Mouse (Mus musculus) right cerebral cortex, postnatal 36 days (tissue): ENCODE results near the gene Usp48.

ENCODE experiments used
- DNase-seq, 2 experiments: peaks; one replicate each; pipeline ENCODE4 v3.0.0; 2022; ENCODE audit warnings: low spot score in 2 of 2, mixed read lengths in 1 of 2

Usp48 gene

DNA sequence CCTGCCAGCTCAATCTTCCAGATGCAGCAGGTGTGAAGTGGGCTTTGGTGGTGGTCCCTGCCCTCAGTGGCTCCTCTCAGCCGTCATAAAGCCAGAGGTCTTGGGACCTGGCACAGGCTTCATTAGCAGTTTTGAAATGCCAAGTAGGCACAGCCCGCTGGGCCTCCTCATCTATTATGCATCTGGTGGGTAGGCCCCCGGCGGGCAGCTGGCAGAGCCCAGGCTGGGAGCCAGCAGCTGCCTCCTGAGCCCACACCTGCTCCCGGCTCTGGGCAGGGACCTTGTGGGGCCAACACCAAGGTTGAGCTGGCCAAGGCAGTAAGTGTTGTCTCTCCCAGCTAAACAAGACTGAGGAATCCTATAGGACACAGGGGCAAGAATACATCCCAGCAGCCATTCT, 92.7 kb downstream of the Usp48 start:
- DNase-seq: no peak

DNA sequence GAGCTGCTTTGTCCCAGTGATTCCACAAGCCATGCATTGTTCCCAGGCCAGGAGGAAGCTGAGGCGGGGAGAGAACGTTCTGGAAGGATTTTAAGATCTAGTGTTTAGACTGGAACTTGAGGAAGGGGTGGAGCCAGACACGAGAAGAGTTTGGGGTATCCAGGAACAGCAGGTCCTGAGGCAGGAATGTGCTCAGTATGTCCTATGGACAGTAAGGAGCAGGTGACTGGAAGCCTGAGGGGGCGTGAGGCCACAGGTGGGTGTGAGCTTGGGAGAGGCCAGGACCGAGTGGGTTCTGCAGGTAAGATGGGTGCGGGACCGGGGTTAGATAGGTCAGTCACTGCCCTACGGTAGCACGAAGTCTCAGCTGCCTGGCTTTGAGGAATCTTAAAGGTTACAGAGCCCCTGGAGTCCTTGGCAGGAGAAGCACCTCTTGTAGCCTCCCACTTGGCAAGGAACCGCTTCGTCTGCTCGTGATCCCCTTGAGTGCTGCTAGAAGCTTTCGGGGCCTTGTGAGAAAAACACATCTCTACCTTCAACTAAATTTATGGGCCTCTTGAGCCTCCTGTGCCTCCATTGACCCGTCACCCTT, 93.8 kb downstream of the Usp48 start:
- DNase-seq: no peak

DNA sequence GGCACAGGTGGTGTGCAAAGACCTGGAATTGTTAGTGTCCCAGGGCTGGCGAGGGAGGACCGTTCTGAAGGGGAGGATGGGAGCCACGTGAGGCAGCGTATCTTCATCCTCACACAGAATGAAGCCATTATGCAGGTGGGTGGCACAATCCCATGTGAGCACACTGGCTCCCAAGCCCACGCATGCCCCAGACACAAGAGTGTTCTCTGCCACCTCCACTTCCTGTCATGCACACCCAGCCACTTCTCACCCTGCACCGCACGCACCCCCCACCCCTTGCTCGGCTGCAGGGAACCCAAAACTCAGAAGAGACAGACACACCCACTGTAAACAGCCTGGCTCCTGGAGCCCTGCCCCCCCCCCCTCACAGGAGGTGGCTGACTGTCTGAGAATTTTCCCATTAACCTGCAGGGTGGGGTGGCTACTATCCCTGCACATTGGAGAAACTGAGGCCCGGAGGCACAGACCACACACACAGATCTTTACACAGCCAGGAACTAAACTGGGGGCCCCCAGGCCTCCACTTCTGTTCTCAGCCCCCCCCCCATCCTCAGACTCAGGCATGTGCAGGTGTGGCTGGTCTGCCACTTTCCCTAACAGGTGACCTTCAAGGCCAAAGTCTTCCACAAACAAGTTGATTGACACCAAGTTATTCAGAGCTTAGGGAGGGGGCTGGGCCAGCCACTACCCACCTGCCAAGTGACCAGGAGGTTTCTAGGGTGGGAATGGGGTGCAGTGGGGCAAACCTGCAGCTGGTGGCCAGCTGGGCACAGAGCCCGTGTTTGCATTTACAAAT, 98.8 kb downstream of the Usp48 start:
- DNase-seq: peak; percentile 73 to 84

DNA sequence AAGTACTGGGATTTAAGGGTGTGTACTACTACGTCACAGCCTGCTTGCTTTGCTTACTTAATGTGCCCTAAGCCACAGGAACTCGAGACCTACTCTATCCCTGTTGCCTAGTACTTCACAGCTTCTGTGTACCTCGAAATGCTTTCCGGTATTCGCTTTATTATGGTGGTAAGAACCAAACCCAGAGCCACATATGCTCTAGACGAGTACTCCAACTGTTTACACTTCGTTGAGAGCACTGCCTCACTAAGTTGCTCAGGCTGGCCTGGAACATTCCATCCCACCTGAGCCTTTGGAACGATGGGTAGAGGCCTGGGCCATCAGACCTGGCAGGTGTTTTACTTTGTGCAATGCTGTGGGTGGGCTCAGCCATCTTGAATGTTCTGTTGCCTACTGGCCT, 101.7 kb downstream of the Usp48 start:
- DNase-seq: no peak

DNA sequence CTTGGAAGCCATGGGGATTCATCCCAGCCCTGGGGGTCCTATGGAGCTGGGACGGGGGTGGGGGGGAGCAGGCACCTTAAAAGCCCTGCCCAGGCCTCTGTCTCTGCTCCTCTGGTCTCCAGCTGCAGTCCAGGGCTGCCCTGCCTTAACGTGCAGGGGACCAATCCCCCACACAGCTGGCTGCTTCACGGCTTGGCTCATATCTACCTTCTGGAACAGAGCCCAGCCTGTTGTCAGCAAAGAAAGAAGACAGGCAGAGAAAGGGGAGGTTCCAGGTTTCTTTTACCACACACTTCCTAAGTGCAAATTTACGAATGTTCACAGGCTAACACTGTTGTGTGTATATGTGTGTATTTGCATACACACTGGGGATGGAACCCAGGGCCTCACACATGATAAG, 102.3 kb downstream of the Usp48 start:
- no peak for DNase-seq

DNA sequence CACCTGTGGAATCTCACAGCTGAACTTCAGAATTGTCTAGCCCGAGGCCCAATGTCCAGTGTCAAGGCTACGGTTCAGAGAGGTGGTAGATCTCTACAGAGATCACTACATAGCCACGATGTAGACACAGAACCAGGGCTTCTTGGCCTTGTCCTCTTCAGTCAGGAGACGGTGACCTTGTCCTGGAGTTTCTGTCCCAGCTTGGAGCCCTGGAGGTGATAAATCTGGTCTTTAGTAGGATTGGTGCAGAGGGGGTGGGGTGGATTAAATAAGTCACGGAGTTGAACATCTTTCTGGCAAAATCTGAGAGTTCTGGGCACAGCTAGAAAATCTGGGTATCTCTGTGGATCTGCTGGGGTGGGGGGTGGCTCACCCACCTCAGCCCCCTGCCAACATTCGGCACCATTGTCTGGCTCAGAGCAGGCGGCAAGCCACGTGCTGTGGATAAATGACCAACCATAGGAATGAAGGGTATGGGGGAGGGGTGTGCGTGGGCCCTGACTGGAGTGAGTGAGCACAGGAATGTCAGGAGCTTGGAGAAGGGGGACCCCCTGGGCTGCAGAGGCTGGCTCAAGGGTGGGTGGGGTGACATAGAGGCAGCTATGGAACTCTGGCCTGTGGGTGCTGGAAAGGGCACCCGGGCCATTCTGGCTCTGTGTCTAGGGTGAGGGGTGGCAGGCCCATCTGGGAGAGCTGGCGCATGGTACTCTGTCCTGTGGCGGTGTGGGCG, 103.8 kb downstream of the Usp48 start:
- no peak for DNase-seq

- DNase-seq: no peak
Observed at GRCm38 (mm10) chr4:137698076-137698985, 104.8 kb downstream of the Usp48 start.

- no peak for DNase-seq
Observed at GRCm38 (mm10) chr4:137699264-137700211, 106.0 kb downstream of the Usp48 start.

DNA sequence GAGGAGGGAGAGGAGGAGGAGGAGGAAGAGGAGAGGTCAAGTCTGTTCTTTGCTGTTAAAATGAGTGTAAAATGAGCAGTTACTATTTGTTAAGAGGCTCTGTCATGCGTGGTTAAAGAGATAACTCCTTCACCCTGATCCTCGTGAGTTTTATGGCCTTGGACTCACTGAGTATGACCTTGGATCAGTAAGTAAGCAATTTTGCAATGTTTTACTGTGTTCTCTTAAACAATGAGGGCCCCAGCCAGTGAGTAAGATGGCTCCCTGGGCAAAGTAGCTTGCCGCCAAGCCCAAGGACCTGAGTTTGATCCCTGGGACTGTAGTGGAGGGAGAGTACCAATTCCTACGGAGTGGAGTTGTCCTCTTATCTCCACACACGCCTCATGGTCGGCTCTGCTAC, 107.4 kb downstream of the Usp48 start:
- no peak for DNase-seq

DNA sequence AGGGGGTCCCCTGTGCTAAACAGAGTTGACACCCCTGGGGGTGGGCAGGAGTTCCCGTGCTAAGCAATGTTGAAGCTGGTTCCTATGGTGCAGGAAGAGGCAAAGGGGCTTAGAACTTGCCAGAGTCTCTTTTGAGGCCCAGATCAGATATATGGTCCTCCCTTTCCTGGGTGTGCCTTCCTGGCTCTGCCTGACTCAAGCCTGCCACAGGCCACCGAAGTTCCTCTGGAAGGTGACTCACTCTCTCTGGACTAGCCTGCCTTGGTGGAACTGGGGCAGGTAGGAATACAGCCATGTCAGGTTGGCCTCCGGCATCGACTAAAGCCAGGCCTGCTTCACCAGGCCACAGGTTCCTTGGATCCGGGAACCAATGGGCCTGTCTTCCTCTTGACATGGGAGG, 109.5 kb downstream of the Usp48 start:
- no peak for DNase-seq

DNA sequence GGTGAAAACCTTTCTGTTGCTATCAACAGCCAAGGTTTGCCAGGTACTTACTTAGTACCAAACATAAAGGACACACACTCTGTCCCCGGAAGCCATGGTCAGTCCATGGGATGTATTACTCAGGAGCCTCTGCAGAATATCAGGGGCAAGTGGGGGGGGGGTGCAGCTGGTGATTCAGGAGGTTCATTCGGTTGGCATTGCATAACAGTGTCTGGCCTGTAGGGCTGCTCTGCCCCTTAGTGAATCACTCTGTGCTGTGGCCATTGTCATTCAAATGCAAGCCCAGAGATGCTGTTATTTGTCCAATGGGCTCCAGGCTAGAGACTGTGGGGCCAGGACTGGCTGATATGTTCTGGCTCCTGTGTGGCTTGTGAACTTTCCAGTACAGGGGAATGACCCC, 111.0 kb downstream of the Usp48 start:
- DNase-seq: no peak

GRCm38 (mm10) chr4:137705379-137705778, 111.8 kb downstream of the Usp48 start:
- no peak for DNase-seq

DNA sequence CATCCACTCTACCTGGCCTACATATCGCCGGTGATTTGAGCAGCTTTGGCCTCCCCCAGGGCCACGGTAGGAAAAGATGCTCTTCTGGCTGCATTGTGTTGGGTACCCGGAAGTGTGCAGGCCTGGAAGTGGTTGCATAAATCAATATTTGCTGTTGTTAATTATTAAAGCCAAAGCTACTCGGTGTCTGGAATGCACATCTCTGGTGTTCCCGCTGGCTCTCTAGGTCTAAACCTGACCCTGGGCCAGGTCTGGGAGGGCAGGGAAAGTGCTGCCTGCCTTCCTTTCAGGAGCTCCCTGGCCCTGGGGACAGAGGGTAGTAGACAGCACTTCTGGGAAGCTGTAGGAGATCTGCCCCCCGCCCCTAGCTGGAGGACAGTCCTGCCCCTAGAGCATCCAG, 113.0 kb downstream of the Usp48 start:
- DNase-seq: no peak

DNA sequence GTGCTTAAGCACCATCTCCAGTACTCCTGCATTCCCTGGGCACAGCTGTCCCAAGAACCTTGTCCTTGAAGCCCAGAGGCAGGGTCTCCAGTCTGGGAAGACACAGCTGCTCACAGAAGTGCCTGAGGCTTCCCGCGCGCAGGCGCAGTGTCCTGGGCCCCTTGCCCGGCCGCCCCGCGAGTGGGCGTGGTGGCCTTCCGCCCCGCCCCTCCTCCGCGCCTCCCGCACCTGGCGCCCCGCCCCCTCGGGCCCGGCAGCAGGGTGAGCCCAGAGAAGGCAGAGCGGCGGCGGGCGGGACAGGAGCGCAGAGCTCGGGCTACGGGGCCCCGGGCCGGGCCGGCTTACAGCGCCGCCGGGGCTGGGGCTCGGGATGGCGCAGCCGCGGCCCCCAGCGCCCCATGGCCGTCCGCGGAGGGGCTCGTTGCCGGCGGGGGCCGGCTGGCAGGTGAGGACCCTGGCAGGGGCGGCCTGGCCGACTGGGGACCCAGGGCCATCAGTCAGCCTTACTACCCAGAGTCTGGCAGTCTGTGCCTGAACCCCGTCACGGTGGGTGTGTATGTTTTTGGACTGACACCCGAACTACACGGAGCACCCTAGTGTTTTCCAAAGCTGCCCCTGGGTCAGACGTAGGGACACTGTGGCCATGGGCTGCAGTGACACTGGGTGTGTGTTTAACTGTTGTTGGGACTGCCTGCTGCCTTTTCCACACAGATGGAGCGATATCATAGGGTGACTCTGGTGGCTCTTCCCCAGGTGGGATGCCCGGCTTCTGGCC, 113.8 kb downstream of the Usp48 start:
- no peak for DNase-seq
